Mouse (Mus musculus) neural tube, embryonic 13.5 days (tissue): ENCODE data around the gene Gm17631. TPM values are rescaled to one million over a fixed set of nuclear protein-coding genes. Genes with fewer than 3 reads are reported as not detected.
"Not testable (repeated sequence)": the region's sequence is repeated elsewhere in the genome, so short reads cannot be mapped to it uniquely, and the experiment has no call there.

Experiments used
- ATAC-seq: fragments of 200-750 bp; cut with Nextera tagmentation; 2 replicates; pipeline ENCODE4 v1.8.0; 2017; ENCODE audit warnings: low read depth, mild to moderate bottlenecking, moderate TSS enrichment, moderate library complexity
- H3K27ac ChIP-seq: fragments of 300-500 bp; sonication (generic); replicated peaks from 2 replicates; pipeline ENCODE4 v1.5.1; 2015; ENCODE audit warnings: moderate library complexity, mild to moderate bottlenecking, inconsistent platforms
- H3K27me3 ChIP-seq: fragments of 300-500 bp; sonication (generic); 2 replicates; pipeline ENCODE4 v1.6.1; 2015; ENCODE audit warnings: mild to moderate bottlenecking, inconsistent platforms
- H3K36me3 ChIP-seq: fragments of 300-500 bp; sonication (generic); 2 replicates; pipeline ENCODE4 v1.6.1; 2015; ENCODE audit warnings: mild to moderate bottlenecking, inconsistent platforms
- H3K4me1 ChIP-seq: fragments of 300-500 bp; sonication (generic); replicated peaks from 2 replicates; pipeline ENCODE4 v1.6.1; 2015; ENCODE audit warnings: inconsistent platforms
- H3K4me2 ChIP-seq: fragments of 300-500 bp; sonication (generic); 2 replicates; pipeline ENCODE4 v1.6.1; 2015; ENCODE audit warnings: inconsistent platforms, mild to moderate bottlenecking, moderate library complexity
- H3K4me3 ChIP-seq: fragments of 300-500 bp; sonication (generic); 2 replicates; pipeline ENCODE4 v1.5.1; 2015; ENCODE audit warnings: mild to moderate bottlenecking, inconsistent platforms
- H3K9ac ChIP-seq: fragments of 300-500 bp; sonication (generic); 2 replicates; pipeline ENCODE4 v1.6.1; 2015; ENCODE audit warnings: moderate library complexity, mild to moderate bottlenecking, inconsistent platforms
- H3K9me3 ChIP-seq: fragments of 300-500 bp; sonication (generic); 2 replicates; pipeline ENCODE4 v1.6.1; 2016; ENCODE audit warnings: inconsistent platforms
- WGBS: fragments of 180-500 bp; shearing (Covaris S2); methylation state at CpG from one replicate; pipeline ENCODE4 v1.1.7; 2015; 5-methylcytosine and 5-hydroxymethylcytosine counted together
- polyA plus RNA-seq: library from polyadenylated mRNA; unstranded; fragments of >200 nt; fragmentation: Nextera tagmentation; extraction: Ambion mirVana; gene quantifications from 2 replicates; pipeline ENCODE4 v1.2.1, GENCODE M21; 2015

Gm17631 gene
- polyA plus RNA-seq, result not detected in 2 replicates

DNA sequence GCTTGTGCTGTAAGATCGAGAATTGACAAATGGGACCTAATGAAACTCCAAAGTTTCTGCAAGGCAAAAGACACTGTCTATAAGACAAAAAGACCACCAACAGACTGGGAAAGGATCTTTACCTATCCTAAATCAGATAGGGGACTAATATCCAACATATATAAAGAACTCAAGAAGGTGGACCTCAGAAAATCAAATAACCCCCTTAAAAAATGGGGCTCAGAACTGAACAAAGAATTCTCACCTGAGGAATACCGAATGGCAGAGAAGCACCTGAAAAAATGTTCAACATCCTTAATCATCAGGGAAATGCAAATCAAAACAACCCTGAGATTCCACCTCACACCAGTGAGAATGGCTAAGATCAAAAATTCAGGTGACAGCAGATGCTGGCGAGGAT lies at the start of gene Gm17631:
Gene Gm17631, plus strand, starts transcription at position 301 of the 400 bp plus-strand sequence.
- H3K4me1 ChIP-seq, H3K9ac ChIP-seq, H3K4me2 ChIP-seq, H3K27ac ChIP-seq, ATAC-seq, H3K4me3 ChIP-seq, H3K36me3 ChIP-seq, H3K27me3 ChIP-seq: not testable (repeated sequence)
- peaks cover 13% of the 10 kb centered on the region; the same call in 1 of the 2 replicates for H3K9me3 ChIP-seq
- WGBS, result no CpG with 5 or more reads among the region's 3 CpGs

DNA sequence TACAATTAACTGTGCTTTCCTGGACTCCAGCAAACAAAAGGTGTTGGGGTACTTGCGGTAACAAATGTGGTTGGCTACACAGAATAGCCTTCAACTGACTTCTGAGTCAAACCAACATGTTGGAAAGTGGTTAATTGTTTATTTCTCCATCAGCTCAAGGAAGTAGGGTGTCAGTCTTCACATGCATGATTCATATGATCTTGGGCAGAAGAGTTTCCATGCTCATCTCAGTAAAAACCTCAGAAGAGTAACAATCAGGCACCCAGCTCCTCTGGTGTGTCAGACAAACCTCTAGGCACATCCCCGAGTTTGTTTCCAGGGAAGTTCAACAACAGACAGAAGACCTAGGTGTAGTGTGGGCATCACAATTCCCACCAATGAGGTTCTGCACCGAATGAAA lies 44.7 kb upstream of the Gm17631 start:
- no peak for ATAC-seq
- no peaks in the 10 kb centered on the region for H3K27me3 ChIP-seq
- H3K27ac ChIP-seq, result no peak overlapping the region
- H3K9ac ChIP-seq, result no peak overlapping the region
- H3K4me1 ChIP-seq, result no peaks in the 10 kb centered on the region
- H3K4me3 ChIP-seq, result no peak overlapping the region
- no peak overlapping the region for H3K4me2 ChIP-seq
- 64% methylated on average over 3 of the region's 3 CpGs for WGBS
- H3K9me3 ChIP-seq, result peaks cover 4% of the 10 kb centered on the region; the same call in 1 of the 2 replicates
- no peaks in the 10 kb centered on the region for H3K36me3 ChIP-seq

- H3K27me3 ChIP-seq, result no peaks in the 10 kb centered on the region
- no peak overlapping the region for H3K4me2 ChIP-seq
- no peak for ATAC-seq
- no peaks in the 10 kb centered on the region for H3K36me3 ChIP-seq
- H3K9me3 ChIP-seq, result peaks cover 10% of the 10 kb centered on the region; the same call in 1 of the 2 replicates
- H3K4me3 ChIP-seq, result no peak overlapping the region
- no peak overlapping the region for H3K27ac ChIP-seq
- no peaks in the 10 kb centered on the region for H3K4me1 ChIP-seq
- no peak overlapping the region for H3K9ac ChIP-seq
- WGBS, result 90% methylated on average over 1 of the region's 1 CpGs
Measured at GRCm38 (mm10) chr6:129824004-129824403, 38.4 kb upstream of the Gm17631 start.

DNA sequence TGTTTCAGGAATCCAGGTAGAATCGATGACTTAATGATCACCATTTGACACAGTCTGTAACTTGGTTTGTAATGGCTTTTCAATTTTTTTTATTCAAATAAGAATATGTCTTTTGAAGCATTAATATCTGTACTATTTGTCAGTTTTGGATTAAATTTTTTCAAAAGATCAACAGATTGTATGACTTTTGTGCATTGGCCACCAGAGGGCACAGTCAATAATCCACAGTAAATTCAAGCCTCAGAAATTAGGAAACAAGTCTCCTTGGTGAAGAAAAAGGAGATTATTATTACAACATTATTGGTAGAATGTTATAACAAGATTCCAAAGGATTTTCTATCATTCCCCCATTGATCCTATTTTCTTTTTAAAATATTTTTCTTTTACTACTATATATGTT lies 36.9 kb upstream of the Gm17631 start:
- 0 out of 2 replicates have a peak, but pooled peaks cover 6% of the 10 kb centered on the region for H3K9me3 ChIP-seq
- 85% methylated on average over 1 of the region's 1 CpGs for WGBS
- H3K27me3 ChIP-seq, result no peaks in the 10 kb centered on the region
- H3K4me2 ChIP-seq, result no peak overlapping the region
- no peak overlapping the region for H3K4me3 ChIP-seq
- H3K27ac ChIP-seq, result no peak overlapping the region
- no peak for ATAC-seq
- no peaks in the 10 kb centered on the region for H3K4me1 ChIP-seq
- H3K9ac ChIP-seq, result no peak overlapping the region
- no peaks in the 10 kb centered on the region for H3K36me3 ChIP-seq

DNA sequence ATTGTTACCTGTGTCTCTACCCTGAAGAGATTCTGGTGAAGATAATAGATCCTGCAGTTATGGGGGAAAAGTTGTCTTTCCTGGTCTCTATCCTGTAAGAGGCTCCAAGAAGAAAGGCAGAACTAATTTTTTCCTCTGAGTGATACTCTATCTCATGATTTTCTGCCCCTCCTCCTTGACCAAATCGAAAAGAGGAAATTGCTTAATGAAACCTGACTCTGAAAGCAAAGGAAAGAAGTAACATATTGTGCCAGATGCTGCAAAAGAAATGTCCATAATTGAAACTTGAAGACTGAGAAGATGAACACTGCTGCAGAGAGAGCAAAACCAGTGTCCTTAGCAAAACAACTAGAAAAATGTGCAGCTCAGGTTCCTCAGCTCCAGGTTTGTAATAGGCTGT lies 14.1 kb downstream of the Gm17631 start, which contains the start of gene Klra17:
Gene Klra17, minus strand, starts transcription at position 124 of the 400 bp plus-strand sequence.
- Histone ChIP-seq H3K4me1 (no peaks in the 10 kb centered on the region), H3K36me3 (no peaks in the 10 kb centered on the region), H3K9ac (no peak within 1 kb of the TSS), H3K4me2 (no peak within 1 kb of the TSS), H3K27me3 (no peaks in the 10 kb centered on the region), H3K4me3 (no peak within 1 kb of the TSS), H3K9me3 (peaks cover 18% of the 10 kb centered on the region), H3K27ac (no peak within 1 kb of the TSS)
- ATAC-seq, result no peak
- WGBS, result 44% methylated on average over 1 of the region's 1 CpGs

GRCm38 (mm10) chr6:129882525-129882924 lies 20.1 kb downstream of the Gm17631 start:
- 90% methylated on average over 2 of the region's 2 CpGs for WGBS

More at GRCm38 (mm10) chr6:129882525-129882924, 20.1 kb downstream of the Gm17631 start:
- no peak overlapping the region for H3K27ac ChIP-seq
- H3K4me2 ChIP-seq, result no peak overlapping the region
- H3K36me3 ChIP-seq, result no peaks in the 10 kb centered on the region
- H3K4me3 ChIP-seq, result no peak overlapping the region
- no peak for ATAC-seq
- peaks cover 23% of the 10 kb centered on the region for H3K9me3 ChIP-seq
- no peaks in the 10 kb centered on the region for H3K27me3 ChIP-seq
- H3K9ac ChIP-seq, result no peak overlapping the region
- no peaks in the 10 kb centered on the region for H3K4me1 ChIP-seq

Other genes with a start within 250 kb of the Gm17631 start
- gene Klrk1, start 238.8 kb upstream of the Gm17631 start, polyA plus RNA-seq, result 0.18 and 0.25 TPM in 2 replicates
- gene Klrc3, start 219.3 kb upstream of the Gm17631 start, polyA plus RNA-seq, result not detected in 2 replicates
- gene Klrc2, start 202.0 kb upstream of the Gm17631 start, polyA plus RNA-seq, result not detected in 2 replicates
- not detected in 2 replicates for gene Klrc1, start 183.7 kb upstream of the Gm17631 start, polyA plus RNA-seq
- not detected in 2 replicates for gene Klri1, start 145.5 kb upstream of the Gm17631 start, polyA plus RNA-seq
- not detected in 2 replicates for gene Klri2, start 122.2 kb upstream of the Gm17631 start, polyA plus RNA-seq
- gene Gm156, start 78.4 kb upstream of the Gm17631 start, polyA plus RNA-seq, result not detected in 2 replicates
- gene Klra17, start 14.0 kb downstream of the Gm17631 start, polyA plus RNA-seq, result not detected in 2 replicates
- not detected in 2 replicates for gene Klra5, start 55.0 kb downstream of the Gm17631 start, polyA plus RNA-seq
- gene Klra6, start 164.3 kb downstream of the Gm17631 start, polyA plus RNA-seq, result not detected in 2 replicates
- gene Klra4, start 204.6 kb downstream of the Gm17631 start, polyA plus RNA-seq, result not detected in 2 replicates